Mouse (Mus musculus) CD4-positive, CD25-positive, alpha-beta regulatory T cell, adult 2 months (primary cell): ENCODE results near the gene Gabbr1.

Experiments used
- DNase-seq: peaks from one replicate; pipeline ENCODE4 v3.0.0-alpha.2; 2012; ENCODE audit warnings: low read depth, low spot score

Gabbr1 gene

DNA sequence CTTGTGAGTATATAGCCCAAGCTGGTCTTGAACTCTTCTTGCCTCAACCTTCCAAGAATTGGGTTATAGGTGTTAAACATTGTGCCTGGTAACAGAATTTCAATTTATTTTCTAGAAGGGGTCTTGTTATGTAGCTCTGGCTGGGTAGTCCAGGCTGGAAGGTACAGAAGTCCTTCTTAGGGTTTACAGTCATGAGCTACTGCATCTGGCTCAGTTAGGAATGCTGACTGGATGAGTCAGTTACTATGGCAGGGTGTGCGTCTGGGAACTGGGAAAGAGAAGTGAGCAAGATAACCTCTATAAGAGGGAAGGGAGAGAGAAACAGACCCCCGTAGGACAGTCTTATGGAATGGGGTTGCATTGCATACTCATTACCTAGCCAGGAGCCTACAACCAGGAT is 30.0 kb downstream of the Gabbr1 start:
- DNase-seq = no peak

GRCm38 (mm10) chr17:37078193-37078592 is 32.4 kb downstream of the Gabbr1 start:
- DNase-seq = no peak

DNA sequence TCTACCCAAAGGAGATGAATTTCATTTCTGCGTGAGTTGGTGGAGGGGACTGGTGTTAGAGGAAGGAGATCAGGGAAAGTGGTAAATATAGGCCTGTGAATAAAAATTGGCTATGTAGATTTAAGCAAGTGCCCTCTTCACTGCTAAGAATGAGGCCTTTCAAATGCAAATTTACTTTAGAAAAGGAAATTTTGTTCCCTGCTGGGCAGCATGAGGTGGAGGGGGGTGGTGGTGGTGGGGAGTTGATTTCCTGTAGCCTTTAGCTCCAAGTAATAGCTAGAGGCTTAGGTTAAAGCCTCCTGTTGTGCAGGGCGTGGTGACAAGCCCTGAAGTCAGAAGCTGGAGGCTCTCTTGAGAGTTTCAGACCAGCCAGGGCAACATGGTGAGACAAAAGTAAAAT is 33.2 kb downstream of the Gabbr1 start:
- no peak for DNase-seq

DNA sequence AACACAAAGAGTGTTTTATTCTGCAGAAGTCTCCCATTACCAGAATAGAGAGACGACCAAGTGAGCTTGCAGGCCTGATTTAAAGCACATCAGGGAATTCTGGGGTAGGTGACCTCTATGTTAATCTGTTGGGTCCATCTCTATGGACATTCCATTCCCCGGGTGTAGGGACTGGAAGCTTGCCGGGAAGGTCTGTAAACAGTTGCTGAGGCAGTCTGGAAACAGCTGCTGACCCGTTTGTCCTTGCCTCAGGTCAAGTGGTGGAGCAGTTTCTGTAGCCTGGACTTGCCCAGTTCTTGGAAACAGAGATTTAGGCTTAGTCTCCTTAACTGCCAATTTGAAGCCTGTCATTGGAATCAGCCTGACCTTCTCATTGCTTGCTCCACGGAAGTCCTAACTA is 34.4 kb downstream of the Gabbr1 start:
- no peak for DNase-seq

- no peak for DNase-seq
Measured at GRCm38 (mm10) chr17:37081659-37082058, 35.9 kb downstream of the Gabbr1 start.

GRCm38 (mm10) chr17:37083327-37083726 is 37.6 kb downstream of the Gabbr1 start:
- peak; percentile 85 for DNase-seq

GRCm38 (mm10) chr17:37084632-37085031 is 38.9 kb downstream of the Gabbr1 start:
- no peak for DNase-seq

GRCm38 (mm10) chr17:37085545-37085944 is 39.8 kb downstream of the Gabbr1 start:
- no peak for DNase-seq

GRCm38 (mm10) chr17:37088399-37088798 is 42.6 kb downstream of the Gabbr1 start, which contains the start of gene Olfr90:
Gene Olfr90, minus strand, starts transcription at chr17:37088499.
- DNase-seq = no peak

DNA sequence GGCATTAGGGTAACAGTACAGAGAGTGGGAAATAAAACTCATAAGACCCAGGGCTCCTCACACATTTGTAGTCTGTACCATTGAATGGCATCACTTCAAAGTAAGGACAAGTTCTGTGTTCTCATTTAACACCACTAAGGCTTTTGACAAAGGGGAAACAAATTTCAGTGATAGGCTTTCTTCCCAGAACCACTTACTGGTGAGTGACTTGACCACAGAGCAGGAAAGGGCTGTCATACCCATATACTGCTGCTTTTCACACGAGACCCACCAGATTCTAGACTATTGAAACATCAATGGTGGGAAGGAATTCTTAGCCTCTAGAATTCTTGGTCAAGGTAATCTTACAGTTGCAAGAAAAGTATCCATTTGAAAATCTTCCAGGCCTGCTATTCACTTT is 46.4 kb downstream of the Gabbr1 start:
- DNase-seq = no peak

DNA sequence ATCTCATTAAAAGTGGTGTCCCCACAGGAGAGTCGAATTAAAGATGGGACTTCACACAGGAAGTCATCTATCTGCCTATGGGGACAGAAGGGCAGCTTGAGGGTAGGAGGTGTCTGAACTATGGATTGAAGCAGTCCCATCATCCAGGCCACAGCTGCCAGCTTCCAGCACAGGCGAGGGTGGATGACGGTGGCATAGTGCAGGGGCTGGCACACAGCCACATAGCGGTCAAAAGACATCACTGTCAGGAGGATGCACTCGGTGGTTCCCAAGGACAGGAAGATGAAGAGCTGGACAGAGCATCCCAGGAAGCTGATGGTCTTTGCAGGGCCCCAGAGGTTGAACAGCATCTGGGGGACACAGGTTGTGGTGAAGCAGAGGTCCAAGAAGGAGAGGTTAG is 47.5 kb downstream of the Gabbr1 start:
- DNase-seq = no peak

DNA sequence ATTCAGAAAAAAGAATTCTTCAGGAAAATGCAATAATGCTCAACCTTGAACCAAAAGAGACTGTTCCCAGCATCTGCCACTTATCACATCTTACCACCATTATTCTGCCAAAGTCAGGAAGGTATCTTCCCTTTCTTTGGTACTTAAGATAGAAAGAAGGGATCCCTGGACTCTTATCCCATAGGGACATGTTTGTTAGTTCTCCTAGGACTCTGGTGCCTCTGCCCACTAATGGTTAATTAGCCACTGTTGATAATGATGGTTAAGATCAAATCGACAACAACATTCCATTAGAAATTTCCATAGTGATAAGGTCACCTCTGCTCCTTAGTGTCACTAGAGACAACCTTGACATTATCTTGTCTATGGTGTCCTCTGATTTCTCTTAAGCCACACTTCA is 52.4 kb downstream of the Gabbr1 start, which contains the start of gene Olfr91:
Olfr91 (minus strand) TSS at position 101 of the 400 bp plus-strand sequence.
- DNase-seq = no peak

- no peak for DNase-seq
Measured at GRCm38 (mm10) chr17:37119988-37120387, 74.2 kb downstream of the Gabbr1 start, which contains the start of gene Olfr92. Gene Olfr92, minus strand, starts transcription at chr17:37120088.
